Mouse (Mus musculus) embryo, embryonic 9.5 days (tissue): ENCODE measurements around the gene Col19a1.

Source experiments
- DNase-seq: peaks from one replicate; pipeline ENCODE4 v3.0.0-alpha.2; 2017; ENCODE audit errors: extremely low spot score

Col19a1 gene

DNA sequence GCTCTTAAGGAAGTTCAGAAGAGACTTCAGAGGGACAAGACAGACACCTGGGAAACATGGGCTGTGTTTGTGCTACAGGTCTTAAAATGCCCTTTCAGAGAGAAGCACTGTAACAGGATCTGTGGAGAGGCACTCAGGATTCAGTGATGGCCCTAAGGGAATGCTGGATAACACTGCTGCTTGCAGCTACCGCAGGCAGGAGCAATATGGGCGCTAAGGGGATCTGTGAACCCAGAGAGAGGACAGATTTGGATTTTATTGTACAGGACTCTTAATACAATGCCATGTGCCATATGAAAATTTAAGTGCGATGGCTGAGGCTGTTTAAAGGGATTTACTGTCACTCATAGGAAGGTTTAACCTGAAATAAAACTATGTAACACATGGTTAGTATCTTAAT lies 270.8 kb downstream of the Col19a1 start:
- DNase-seq: no peak

DNA sequence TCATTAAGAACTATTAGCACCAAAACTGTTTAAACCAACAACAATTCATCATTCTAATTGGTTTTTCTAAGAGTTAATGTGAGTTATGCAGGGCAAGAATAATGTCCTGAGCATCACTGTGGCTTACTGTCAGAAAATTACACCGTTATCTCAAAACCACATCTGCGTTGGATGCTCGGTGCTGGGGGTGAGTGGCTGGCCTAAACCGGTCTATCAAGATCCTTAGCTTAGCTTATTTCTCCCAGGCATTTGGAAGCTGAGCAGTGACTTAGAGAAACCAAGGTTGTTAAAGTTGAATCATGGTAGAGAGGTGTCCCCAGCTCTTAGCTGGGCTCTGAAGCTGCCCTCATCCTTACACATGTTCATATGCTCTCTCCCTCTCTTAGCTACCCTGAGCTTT lies 276.4 kb downstream of the Col19a1 start:
- DNase-seq: no peak

DNA sequence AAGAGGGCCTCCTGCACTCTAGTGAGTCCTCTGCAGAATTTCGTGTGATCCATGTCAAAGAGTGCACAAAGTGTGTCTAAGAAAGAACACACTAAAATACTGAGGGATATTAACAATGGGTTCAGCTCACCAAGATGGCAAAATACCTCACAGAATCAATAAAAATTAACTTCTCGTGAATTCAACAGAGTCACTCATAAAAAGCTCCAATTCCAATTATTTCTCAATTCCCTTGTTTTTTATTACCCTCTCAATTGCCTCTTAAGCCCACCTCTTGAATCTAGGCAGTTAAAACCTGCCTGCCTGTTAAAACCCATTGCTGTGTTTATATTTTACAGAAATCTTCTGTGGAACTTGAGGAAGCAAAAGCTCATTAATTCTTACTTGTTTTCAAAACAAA lies 277.1 kb downstream of the Col19a1 start:
- no peak for DNase-seq

DNA sequence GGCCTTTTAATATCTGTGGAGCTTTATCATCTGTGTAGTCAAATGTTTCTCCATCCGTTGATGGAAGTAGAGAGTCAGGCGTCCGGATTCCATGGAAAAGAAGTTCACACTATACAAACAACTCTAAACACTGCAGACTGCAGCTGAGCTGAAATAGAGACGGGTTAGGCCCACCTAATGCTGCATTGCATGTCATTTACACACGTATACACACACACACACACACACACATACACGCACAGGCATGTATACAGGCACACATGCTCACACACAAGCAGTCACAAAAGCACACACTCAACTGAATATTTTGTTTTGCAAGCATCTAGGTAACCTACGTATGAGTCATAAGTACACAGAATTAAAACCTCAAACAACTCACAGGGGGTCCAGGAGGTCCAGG lies 284.2 kb downstream of the Col19a1 start:
- no peak for DNase-seq

DNA sequence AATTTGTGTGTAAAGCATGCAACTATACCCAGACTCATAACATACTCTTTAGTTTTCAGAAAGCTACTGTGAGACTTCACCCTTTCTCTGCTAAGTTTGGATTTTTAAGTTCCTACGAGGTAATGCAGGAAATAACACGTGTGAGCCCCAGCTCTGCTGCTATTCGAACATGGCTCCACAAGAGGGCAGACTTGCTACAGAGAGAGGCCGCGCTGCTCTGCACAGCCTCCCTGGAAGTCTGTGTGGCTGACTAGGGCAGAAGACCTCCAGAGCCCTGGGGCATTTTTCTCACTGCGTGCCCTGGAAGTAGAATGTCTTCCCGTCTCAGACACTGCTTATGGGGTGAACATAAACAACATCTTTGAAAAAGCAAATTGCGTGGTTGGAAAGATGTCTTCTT lies 284.6 kb downstream of the Col19a1 start:
- DNase-seq: peak; percentile 73

DNA sequence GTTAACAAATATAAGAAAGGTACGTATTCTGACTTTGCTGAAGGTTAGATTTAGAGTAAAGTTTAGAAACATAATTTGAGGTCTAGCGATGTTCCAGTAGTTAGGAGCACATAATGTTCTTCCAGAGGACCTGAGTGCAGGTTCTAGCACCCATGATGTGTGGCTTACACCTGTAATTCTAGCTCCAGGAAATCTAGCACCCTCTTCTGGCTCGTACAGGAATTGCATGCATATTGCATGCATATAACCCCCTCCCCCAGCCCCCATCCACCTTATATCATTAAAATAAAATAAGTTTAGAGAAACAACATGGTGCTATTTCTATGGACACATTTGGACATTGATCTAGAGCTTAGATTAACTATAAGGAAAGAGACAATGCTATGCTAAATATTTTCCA lies 286.6 kb downstream of the Col19a1 start:
- no peak for DNase-seq

DNA sequence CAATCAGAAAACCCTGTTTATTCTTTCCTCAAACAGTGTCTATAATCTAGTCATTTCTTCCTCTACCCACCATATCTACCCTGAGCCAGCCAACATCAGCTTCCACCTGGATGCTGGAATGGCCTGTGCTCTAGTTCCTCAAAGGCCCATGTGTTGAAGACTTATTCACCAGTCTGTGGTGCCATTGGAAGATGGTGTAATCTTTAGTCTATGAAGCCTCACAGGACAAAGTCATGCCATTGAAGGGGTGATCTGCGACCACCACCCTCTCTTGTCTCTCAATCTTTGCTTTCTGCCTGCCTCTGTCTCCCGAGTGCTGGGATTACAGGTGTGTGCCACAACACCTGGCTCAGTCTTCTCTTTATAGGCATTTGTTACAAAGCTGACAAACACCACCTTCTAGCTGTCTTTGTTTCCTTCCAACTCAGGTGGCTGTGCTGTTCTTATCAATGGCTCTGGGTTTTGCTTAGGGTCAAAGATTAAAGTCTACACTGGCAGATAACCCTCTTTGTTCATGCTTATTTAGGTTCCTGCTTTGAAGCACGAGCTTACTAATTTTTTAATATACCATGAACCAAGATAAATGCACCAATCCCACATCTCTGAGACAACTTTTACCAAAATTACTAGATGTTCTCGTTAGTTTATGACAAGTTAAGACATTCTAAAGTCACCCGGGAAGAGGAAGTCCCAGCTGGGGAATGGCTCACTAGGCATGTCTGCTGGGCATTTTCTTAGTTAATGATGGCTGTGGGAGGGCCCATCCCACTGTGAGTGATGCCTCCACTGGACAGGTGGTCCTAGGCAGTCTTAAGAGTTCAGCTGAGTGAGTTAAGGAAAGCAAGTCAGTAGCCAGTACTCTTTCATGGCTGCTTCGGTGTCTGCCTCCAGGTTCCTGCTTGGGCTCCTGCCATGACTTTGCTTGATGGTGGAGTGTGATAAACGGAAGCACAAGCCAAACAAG lies 292.0 kb downstream of the Col19a1 start:
- DNase-seq: no peak

DNA sequence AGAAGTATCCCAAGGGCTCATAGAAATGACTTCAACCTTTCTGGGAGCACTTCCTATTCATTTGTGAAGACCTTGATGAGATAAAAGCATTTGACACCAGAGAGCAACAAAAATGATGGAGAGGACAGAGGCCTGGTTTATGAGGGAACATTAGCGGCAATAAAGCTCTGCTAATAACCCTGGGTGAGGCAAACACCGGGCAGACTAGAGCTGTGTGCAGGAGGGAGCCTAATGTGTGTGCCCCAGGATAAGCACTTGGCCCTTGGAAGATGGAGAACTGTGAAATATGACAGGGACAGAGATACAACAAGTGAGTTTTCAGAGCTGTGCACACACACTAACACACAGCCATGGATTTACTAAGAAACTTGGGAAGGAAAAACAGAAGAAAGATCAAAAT lies 294.8 kb downstream of the Col19a1 start:
- DNase-seq: no peak

DNA sequence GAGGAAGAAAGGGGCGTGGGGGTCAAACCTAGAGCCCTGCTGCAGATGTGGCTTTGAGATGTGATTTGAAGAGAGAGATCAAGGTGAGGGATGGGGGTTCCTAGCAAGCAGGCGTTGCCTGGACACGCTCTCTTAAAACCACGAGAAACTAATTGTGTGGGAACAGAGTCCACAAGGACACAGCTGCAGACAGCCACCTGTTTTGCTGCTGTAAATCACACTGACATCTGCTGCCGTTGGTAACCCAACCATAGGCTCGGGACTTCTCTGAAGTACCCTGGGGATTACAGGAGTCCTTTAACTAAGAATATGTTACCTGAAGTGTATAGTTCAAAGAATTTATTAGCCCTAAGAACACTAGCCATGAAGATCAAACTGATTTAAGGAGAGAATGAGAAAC lies 300.9 kb downstream of the Col19a1 start:
- DNase-seq: no peak

DNA sequence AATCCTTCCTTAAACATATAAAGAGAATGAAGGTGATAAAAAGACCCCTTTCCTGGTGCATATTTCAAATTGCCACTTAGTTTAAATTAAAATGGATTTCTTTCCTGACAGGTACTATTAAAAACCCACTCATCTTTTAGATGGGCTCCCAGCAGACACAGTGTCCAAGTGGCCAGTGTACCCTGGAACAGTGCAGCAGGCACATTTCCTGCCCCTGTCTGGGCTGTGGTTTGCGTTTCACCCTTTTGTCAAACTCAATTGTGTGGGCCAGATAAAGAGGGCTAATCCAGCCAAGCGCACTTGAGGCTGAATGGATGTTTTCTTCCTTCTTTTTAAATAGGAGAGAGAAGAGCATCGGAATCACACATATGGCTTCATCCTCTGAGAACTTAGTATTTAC lies 320.2 kb downstream of the Col19a1 start:
- no peak for DNase-seq

DNA sequence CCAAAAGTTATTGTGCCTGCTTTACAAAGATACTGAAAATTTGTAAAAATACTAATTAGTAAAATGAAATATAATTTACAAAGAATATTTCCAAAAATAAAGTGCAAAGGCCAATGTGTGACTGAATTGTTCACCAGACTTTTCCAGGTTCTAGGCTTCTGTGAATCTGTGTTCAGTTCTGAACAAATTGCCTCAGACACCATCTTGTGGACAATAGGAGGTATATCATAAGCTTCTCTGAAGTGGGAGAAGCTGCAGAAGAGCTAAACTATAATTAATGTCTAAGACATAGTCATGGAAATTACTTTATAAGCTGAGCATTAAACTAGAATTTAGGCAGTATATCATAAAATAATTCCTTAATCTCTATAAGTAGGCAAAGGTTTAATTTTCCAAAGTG lies 326.1 kb downstream of the Col19a1 start:
- no peak for DNase-seq

DNA sequence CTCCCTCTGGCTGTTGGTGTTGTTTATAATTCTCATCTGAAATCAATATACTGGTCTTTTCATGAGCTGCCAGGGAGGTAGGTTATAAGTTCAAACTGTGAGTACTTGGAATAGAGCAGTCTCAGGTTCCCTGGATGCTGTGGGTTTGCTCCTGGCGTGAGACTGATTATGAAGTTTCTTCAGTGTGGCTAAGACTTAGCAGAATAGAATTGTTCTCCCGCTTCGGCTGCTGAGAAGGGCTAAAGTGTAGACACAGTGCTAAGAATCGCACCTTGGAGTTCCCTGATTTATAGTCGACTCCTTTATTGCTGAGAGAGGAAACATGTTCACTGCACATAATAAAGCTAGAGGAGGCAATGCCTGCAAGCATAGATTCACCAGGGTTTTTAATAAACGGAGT lies 327.9 kb downstream of the Col19a1 start:
- no peak for DNase-seq

DNA sequence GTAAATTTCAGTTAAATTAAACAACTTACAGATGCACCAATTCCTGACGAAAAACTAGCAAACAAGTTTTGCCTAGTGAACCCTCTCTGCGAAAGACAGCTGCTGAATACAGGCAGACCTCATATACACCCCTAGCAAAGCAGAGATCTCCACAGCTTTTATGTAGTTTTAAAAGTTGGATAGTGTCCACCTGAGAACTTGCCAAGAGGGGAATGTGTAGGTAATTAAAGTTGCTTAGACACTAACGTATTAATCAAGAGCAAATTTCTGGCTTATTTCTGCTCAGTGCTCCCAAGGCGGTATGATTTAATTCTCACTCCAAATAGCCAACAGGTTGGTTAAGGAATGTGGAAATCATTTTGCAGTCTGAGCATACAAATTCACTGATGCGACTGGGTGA lies 329.3 kb downstream of the Col19a1 start:
- DNase-seq: no peak

DNA sequence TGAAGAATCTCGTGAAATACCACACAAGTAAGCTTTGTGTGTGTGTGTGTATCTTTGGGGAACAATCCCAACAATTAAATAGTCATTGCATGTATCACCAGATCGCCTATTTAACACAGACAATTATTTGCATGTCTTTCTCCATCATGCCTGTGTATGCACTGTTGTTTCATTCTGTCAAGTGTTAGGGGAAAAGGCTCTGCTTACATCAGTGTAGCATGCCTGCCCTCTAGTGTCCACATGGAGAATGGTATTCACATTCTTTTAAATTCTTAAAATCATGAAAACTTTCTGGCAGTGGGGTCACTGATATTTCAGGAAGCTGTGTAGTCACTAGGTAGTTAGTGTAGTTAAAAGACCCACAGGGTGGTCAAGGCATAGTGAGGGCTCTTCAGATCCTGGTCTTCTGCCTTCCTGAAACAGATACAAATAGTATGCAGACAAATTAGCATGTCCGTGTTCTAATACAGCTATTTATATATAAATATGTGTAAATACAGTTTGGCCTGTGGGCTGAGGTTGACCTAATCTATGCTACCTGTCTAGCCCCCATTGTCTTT lies 338.1 kb downstream of the Col19a1 start:
- peak; percentile 34 for DNase-seq

DNA sequence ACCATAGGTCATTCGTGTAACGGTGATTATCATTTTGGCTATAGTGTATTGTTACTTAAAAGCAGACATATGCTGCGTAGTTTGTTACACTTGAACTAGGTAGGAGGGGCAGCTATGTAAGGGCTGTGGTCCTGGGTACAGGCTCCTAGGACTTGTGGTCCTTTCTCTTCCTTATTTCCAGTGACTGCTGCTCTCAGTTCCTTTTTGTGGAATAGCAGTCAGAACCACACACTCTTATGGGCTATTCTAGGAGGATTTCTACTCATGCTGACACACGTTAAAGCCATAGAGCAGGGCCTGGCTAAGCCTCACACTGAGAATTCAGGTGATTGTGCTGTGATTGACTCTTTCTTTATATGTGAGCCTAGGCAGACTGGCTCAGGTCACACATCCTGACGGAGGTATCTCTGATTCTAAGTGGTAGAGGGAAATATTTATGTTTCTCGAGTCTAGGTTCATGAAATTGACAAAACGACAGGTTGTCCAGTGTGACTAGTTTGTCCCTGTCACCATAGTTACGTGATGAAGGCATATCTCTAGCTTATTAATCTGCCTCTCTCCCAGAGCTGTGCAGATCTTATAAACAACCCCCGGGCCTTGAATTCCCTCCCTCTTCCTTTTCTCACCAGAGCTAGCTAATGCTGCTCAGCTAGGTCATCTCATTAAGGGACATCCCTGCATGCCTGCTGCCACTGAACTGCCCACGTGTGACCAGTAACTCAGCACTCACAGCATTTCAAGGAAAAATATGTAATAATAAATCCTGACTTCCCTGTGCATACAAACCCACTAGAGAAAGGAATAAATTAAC lies 338.8 kb downstream of the Col19a1 start:
- no peak for DNase-seq

DNA sequence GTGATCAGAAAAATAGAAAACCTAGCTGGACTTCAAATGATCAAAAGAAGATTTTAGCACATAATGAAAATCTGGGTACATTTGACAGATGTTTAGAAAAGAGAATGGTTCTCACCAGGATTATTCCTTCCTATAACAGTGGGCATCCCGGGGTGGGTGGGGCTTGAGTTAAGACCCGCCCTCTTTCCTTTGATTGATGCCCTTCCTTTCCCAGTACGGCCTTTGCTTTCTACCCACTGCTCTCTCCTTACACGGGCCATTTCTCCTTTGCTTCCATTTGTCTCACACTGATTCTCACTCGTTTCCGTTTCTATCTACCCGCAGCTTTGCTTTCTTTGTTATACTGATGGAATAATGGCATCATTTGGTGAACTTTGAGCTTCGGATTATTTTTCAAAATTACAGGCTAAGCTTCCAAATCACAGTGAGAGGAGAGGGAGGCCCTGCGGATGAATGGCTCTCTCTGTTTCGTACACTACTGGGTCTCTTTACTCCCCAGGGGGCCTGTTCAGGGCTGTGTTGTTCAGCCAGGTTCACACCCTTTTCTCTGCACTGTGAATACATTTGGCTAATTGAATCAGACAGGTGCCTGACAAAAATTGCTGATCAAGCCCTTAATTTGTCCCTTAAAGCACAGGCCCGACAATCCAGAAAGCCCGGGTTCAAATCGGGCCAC lies 341.4 kb downstream of the Col19a1 start:
- DNase-seq: no peak

DNA sequence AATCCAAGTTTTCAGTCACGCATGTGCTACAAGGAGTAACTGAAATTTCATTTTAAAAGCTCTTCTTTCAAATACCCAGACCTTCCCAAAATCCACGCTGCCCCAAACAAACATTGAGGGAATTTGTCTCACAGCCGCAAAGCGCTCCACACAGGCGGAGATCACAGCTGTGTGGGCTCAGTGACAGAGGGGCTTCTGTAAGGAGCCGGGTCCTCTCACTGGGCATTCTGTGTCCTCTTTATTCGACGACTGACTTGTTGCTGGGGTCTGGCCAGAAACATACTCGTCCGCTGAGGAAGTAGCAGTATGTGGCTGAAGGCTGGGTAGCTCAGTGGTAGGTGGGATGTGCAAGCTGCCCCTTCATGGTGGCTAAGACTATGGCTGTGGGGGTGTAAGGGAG lies 342.3 kb downstream of the Col19a1 start:
- DNase-seq: no peak

DNA sequence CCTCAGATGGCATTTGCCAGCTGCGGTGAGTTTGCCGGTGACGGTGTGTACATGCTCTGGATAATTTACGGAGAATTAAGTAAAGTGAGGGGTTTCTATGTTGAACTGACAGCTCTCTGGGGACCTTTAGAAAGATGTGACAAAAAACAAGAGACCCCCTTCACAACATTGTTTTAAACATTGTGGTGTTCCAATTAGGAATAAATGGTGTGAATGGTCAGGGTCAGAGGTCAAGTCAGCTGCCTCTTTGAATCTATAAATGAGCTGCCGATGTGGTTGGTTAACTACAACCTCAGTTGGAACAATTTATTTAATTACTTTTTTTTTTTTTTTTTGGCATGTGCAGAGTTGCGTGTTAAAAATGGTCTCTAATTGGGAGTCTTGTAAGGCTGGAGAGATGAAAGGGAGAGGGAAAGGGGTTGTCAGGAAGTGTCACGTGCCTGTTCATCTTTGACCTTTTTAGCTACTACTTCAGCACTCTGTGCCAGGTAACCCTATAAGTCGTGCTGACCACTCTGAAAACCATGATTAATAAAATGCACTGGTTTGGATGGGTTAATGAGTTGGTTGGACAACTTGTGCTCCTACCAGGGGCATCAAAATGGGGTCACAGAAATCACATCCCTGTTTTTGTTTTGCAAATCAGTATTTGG lies 347.1 kb downstream of the Col19a1 start:
- DNase-seq: no peak

DNA sequence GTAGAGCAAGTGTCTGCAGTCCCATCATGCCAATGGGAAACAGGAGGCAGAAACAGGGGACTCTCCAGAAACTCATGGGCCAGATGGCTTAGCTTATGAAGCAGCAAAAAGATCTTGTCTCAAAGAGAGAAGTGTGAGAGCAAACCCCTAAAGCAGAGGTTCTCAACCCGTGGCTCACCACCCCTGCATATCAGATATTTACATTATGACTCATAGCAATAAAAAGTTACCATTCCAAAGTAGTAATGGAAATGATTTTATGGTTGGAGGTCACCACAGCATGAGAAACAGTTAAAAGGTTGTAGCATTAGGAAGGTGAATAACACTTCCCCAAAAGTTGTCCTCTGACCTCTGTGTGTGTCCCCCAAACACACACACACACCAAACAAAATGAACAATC lies 350.9 kb downstream of the Col19a1 start:
- no peak for DNase-seq

DNA sequence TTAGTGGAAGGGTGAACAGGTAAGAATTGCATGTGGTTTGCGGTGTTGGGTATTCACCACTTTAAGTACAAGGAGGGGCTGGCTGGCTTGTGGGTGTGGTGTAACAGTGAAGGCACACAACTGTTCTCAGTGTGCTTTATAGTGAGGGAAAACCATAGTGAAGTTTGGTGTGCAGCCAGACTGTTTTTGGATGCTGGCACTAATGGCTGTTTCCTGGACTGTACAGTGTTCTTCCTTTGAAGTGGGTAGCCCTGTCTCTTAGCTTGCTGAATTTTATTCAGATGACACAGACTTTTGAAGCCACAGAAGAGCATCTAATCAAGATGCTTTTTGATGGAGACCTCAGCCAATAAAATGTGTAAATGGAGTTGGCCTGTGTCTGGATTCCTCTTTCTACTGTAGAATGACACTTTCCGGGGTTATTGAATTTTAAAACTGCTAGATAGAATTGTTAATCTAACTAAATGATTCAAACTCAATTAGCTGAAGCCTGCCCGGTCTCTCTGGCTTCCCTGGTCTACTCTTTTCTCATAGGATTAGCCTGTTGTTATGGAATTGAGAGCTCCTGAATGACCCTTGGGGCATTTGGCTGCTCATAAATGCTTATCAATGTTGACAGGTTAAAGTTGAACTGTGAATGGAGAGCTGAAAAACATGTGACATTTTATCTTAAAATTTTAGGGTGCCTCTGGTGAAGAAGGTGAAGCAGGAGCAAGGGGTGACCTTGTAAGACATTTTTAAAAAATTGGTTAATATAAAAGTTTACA lies 355.6 kb downstream of the Col19a1 start:
- DNase-seq: no peak

DNA sequence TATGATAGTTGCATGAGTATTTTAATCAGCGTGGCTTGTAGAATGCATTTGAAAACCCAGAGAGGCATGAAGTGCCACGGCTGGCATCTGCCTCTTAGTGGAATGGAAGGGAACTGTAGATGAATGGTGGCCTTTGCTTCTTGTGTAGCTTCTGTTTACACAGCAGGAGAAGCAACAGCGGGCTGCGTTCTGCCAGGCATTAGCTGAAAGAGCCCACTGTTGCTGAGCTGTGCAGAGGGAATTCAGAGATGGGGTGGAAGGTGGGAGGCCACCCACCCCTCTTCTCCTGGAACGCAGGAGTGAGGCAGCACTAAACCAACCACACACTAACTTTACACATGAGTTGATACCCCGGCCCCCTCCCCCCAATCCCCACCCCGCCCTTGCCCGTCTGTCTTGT lies 356.8 kb downstream of the Col19a1 start:
- DNase-seq: peak; percentile 42
